In genomic region chr3:52712151-52712550, GRCm38 (mm10) we compare ENCODE assay signal across 12 mouse cellular contexts.
DNase-seq lines count a peak whose midpoint lies in the region; ATAC-seq and TF ChIP-seq lines count a peak whose summit lies in the region.
"Had no signal": no experiment of that assay in that cellular context is flagged by ENCODE, and none has a peak within 500 bp of the region (broad histone marks: within the 10 kb centered on the region; RNA-seq: fewer than 3 reads in every experiment).

No protein-coding gene starts in this region.

- no peaks in the 10 kb centered on the region for H3K27me3 ChIP-seq in liver, adult 2 months (ENCODE audit: control insufficient read depth, insufficient read depth, low read length)
- H3K27me3 ChIP-seq in liver, embryonic 11.5 days (replicated peaks; ENCODE audit: control insufficient read depth, insufficient read depth, low read length): no peaks in the 10 kb centered on the region
- H3K27me3 ChIP-seq: embryonic facial prominence, embryonic 13.5 days; intestine, embryonic 15.5 days; liver, embryonic 15.5 days had no signal

- TF ChIP-seq CTCF in liver, adult 2 months (IDR thresholded peaks at IDR 0.05; ENCODE audit: low read depth, low read length): no peak

- peaks cover 1% of the 10 kb centered on the region for H3K4me1 ChIP-seq in liver, adult 2 months (ENCODE audit: control insufficient read depth, insufficient read depth, low read length)
- H3K4me1 ChIP-seq in liver, embryonic 11.5 days (replicated peaks; ENCODE audit: control insufficient read depth, insufficient read depth, low read length): no peaks in the 10 kb centered on the region
- H3K4me1 ChIP-seq: embryonic facial prominence, embryonic 13.5 days; intestine, embryonic 15.5 days; liver, embryonic 15.5 days had no signal

- no peaks in the 10 kb centered on the region for H3K9me3 ChIP-seq in liver, embryonic 11.5 days (ENCODE audit: control insufficient read depth, low read length)
- H3K9me3 ChIP-seq: embryonic facial prominence, embryonic 13.5 days; intestine, embryonic 15.5 days; limb, embryonic 10.5 days; liver, embryonic 15.5 days had no signal

- H3K4me3 ChIP-seq in liver, adult 2 months (ENCODE audit: insufficient read depth, low read depth, low read length): no peak overlapping the region
- no peak overlapping the region for H3K4me3 ChIP-seq in liver, embryonic 11.5 days (ENCODE audit: low read depth, low read length)
- H3K4me3 ChIP-seq: embryonic facial prominence, embryonic 13.5 days; intestine, embryonic 15.5 days; limb, embryonic 10.5 days; liver, embryonic 15.5 days had no signal

- H3K9ac ChIP-seq in liver, adult 2 months (ENCODE audit: low read depth, low read length): no peak overlapping the region
- no peak overlapping the region for H3K9ac ChIP-seq in liver, embryonic 11.5 days (ENCODE audit: low read depth, low read length)
- H3K9ac ChIP-seq: embryonic facial prominence, embryonic 13.5 days; intestine, embryonic 15.5 days; liver, embryonic 15.5 days had no signal

- no peaks in the 10 kb centered on the region for H3K79me2 ChIP-seq in liver, adult 2 months (ENCODE audit: control insufficient read depth, insufficient read depth, low read length)

- no peak for ATAC-seq in liver, embryonic 11.5 days (replicated peaks; ENCODE audit: low FRiP score)
- ATAC-seq: intestine, embryonic 15.5 days had no signal

- peak; percentile 37 to 51 for DNase-seq in heart, adult 18-20 months
- DNase-seq in heart, postnatal 4 days: no peak
- DNase-seq in liver, adult 2 months (ENCODE audit: extremely low read depth, low read depth, low spot score): peak; percentile 15
- DNase-seq in liver, embryonic 11.5 days (ENCODE audit: low spot score): no peak
- DNase-seq in gastrocnemius, postnatal 25 days: peak; percentile 41
- peak; percentile 26 to 41 for DNase-seq in layer of hippocampus, adult 8-10 months (ENCODE audit: low spot score in 2 of 2)
- DNase-seq in natural killer cell, adult 2 months (ENCODE audit: low spot score in 2 of 2): no peak
- DNase-seq: thymus, adult 2 months had no signal

- H3K36me3 ChIP-seq in liver, adult 2 months (ENCODE audit: control insufficient read depth, insufficient read depth, low read length): no peaks in the 10 kb centered on the region
- no peaks in the 10 kb centered on the region for H3K36me3 ChIP-seq in liver, embryonic 11.5 days (ENCODE audit: control insufficient read depth, insufficient read depth, low read length)
- H3K36me3 ChIP-seq: embryonic facial prominence, embryonic 13.5 days; intestine, embryonic 15.5 days; limb, embryonic 10.5 days; liver, embryonic 15.5 days had no signal

- H3K27ac ChIP-seq in liver, adult 2 months (replicated peaks; ENCODE audit: insufficient read depth, low read depth, low read length): no peak overlapping the region
- H3K27ac ChIP-seq in liver, embryonic 11.5 days (ENCODE audit: low read depth, low read length): no peak overlapping the region
- H3K27ac ChIP-seq: embryonic facial prominence, embryonic 13.5 days; intestine, embryonic 15.5 days; limb, embryonic 10.5 days; liver, embryonic 15.5 days had no signal

- WGBS in liver, adult 2 months: 80% methylated on average over 5 of the region's 5 CpGs
- WGBS in liver, embryonic 11.5 days: 83% methylated on average over 5 of the region's 5 CpGs

- no peak for TF ChIP-seq POLR2A in liver, adult 2 months (IDR thresholded peaks at IDR 0.05; ENCODE audit: extremely low read depth, insufficient read depth, low read length)

- H3K4me2 ChIP-seq in liver, embryonic 11.5 days: no peak overlapping the region
- H3K4me2 ChIP-seq: embryonic facial prominence, embryonic 13.5 days; intestine, embryonic 15.5 days; liver, embryonic 15.5 days had no signal

Comparison
In these comparisons a context has a peak if more than half of its experiments do, and no peak if none do; other contexts are left out.
1. DNase-seq: peak in heart, adult 18-20 months (2 of 2), liver, adult 2 months (single experiment), gastrocnemius, postnatal 25 days (single experiment) and layer of hippocampus, adult 8-10 months (2 of 2); none in heart, postnatal 4 days (single experiment), liver, embryonic 11.5 days (single experiment) and natural killer cell, adult 2 months (0 of 2).